13 mouse cellular contexts compared by ENCODE assay signal in genomic region chr6:7759385-7759784, GRCm38 (mm10).
"Had no signal": no experiment of that assay in that cellular context is flagged by ENCODE, and none has a peak within 500 bp of the region (broad histone marks: within the 10 kb centered on the region; RNA-seq: fewer than 3 reads in every experiment).

No protein-coding gene starts in this region.

- H3K36me3 ChIP-seq: kidney, embryonic 15.5 days; limb, embryonic 12.5 days; lung, embryonic 15.5 days; midbrain, embryonic 13.5 days; neural tube, embryonic 15.5 days had no signal

- H3K4me3 ChIP-seq: kidney, embryonic 15.5 days; limb, embryonic 12.5 days; lung, embryonic 15.5 days; midbrain, embryonic 13.5 days; myocyte; neural tube, embryonic 15.5 days had no signal

- DNase-seq: kidney, adult 2 months; kidney, postnatal 14 days; layer of hippocampus, adult 9-11 months; lung, postnatal 14 days; thymus, postnatal 4 days had no signal

- ATAC-seq: intestine, embryonic 16.5 days; midbrain, embryonic 13.5 days had no signal

- H3K4me2 ChIP-seq: kidney, embryonic 15.5 days; limb, embryonic 12.5 days; lung, embryonic 15.5 days; midbrain, embryonic 13.5 days; neural tube, embryonic 15.5 days had no signal

- H3K4me1 ChIP-seq: kidney, embryonic 15.5 days; limb, embryonic 12.5 days; lung, embryonic 15.5 days; midbrain, embryonic 13.5 days; neural tube, embryonic 15.5 days had no signal

- H3K9ac ChIP-seq: kidney, embryonic 15.5 days; limb, embryonic 12.5 days; lung, embryonic 15.5 days; midbrain, embryonic 13.5 days; neural tube, embryonic 15.5 days had no signal

- H3K27ac ChIP-seq: kidney, embryonic 15.5 days; limb, embryonic 12.5 days; lung, embryonic 15.5 days; macrophage; midbrain, embryonic 13.5 days; neural tube, embryonic 15.5 days had no signal

- H3K9me3 ChIP-seq: kidney, embryonic 15.5 days; limb, embryonic 12.5 days; lung, embryonic 15.5 days; midbrain, embryonic 13.5 days; neural tube, embryonic 15.5 days had no signal

- H3K27me3 ChIP-seq: kidney, embryonic 15.5 days; limb, embryonic 12.5 days; lung, embryonic 15.5 days; midbrain, embryonic 13.5 days; neural tube, embryonic 15.5 days had no signal
